ENCODE assay signal across 10 mouse cellular contexts in genomic region chrX:50560915-50561314, GRCm38 (mm10).
DNase-seq lines count a peak whose midpoint lies in the region; ATAC-seq and TF ChIP-seq lines count a peak whose summit lies in the region.
"Had no signal": no experiment of that assay in that cellular context is flagged by ENCODE, and none has a peak within 500 bp of the region (broad histone marks: within the 10 kb centered on the region; RNA-seq: fewer than 3 reads in every experiment).

No protein-coding gene starts in this region.

- no peak for DNase-seq in heart, postnatal 0 days (ENCODE audit: low spot score)
- DNase-seq in heart, embryonic 10.5 days (ENCODE audit: low spot score), result no peak
- peak; percentile 61 for DNase-seq in midbrain, embryonic 14.5 days
- no peak for DNase-seq in midbrain, embryonic 11.5 days (ENCODE audit: low spot score, missing footprints)
- DNase-seq in retina, postnatal 1 day, result peak; percentile 69
- no peak for DNase-seq in thymus, adult 18-20 months
- DNase-seq: liver, embryonic 13.5 days had no signal

- no peaks in the 10 kb centered on the region for H3K27me3 ChIP-seq in heart, postnatal 0 days (ENCODE audit: control insufficient read depth, insufficient read depth, low read length)
- H3K27me3 ChIP-seq in heart, embryonic 10.5 days (ENCODE audit: insufficient read depth, poor library complexity, severe bottlenecking), result no peaks in the 10 kb centered on the region
- H3K27me3 ChIP-seq in midbrain, embryonic 14.5 days (ENCODE audit: control insufficient read depth, insufficient read depth, low read length), result no peaks in the 10 kb centered on the region
- no peaks in the 10 kb centered on the region for H3K27me3 ChIP-seq in midbrain, embryonic 11.5 days (ENCODE audit: control insufficient read depth, insufficient read depth, low read length)
- H3K27me3 ChIP-seq in forebrain, embryonic 13.5 days, result no peaks in the 10 kb centered on the region
- H3K27me3 ChIP-seq: hindbrain, embryonic 15.5 days; liver, embryonic 13.5 days had no signal

- H3K4me1 ChIP-seq in heart, postnatal 0 days (ENCODE audit: control insufficient read depth, insufficient read depth), result no peaks in the 10 kb centered on the region
- no peaks in the 10 kb centered on the region for H3K4me1 ChIP-seq in heart, embryonic 10.5 days
- no peaks in the 10 kb centered on the region for H3K4me1 ChIP-seq in midbrain, embryonic 14.5 days (ENCODE audit: control insufficient read depth, insufficient read depth, low read length)
- no peaks in the 10 kb centered on the region for H3K4me1 ChIP-seq in midbrain, embryonic 11.5 days (ENCODE audit: control insufficient read depth, insufficient read depth, low read length)
- H3K4me1 ChIP-seq in forebrain, embryonic 13.5 days, result no peaks in the 10 kb centered on the region
- H3K4me1 ChIP-seq: hindbrain, embryonic 15.5 days; liver, embryonic 13.5 days had no signal

- no peaks in the 10 kb centered on the region for H3K9me3 ChIP-seq in heart, postnatal 0 days (replicated peaks; ENCODE audit: control insufficient read depth, low read length)
- H3K9me3 ChIP-seq in heart, embryonic 10.5 days, result no peaks in the 10 kb centered on the region
- no peaks in the 10 kb centered on the region for H3K9me3 ChIP-seq in midbrain, embryonic 14.5 days (ENCODE audit: control insufficient read depth, low read length)
- no peaks in the 10 kb centered on the region for H3K9me3 ChIP-seq in midbrain, embryonic 11.5 days (ENCODE audit: control insufficient read depth, low read length)
- no peaks in the 10 kb centered on the region for H3K9me3 ChIP-seq in forebrain, embryonic 13.5 days (replicated peaks)
- H3K9me3 ChIP-seq: hindbrain, embryonic 15.5 days; liver, embryonic 13.5 days had no signal

- peak; percentile 53 for TF ChIP-seq CTCF in heart, postnatal 0 days (IDR thresholded peaks at IDR 0.05; ENCODE audit: low read depth)

- 69% methylated on average over 2 of the region's 2 CpGs for WGBS in heart, postnatal 0 days
- WGBS in heart, embryonic 10.5 days, result 55% methylated on average over 2 of the region's 2 CpGs
- WGBS in midbrain, embryonic 14.5 days, result 64% methylated on average over 2 of the region's 2 CpGs
- WGBS in midbrain, embryonic 11.5 days, result 68% methylated on average over 2 of the region's 2 CpGs
- 72% methylated on average over 2 of the region's 2 CpGs for WGBS in forebrain, embryonic 13.5 days

- H3K4me2 ChIP-seq in heart, postnatal 0 days (ENCODE audit: low read depth, low read length), result no peak overlapping the region
- no peak overlapping the region for H3K4me2 ChIP-seq in midbrain, embryonic 14.5 days (ENCODE audit: low read length)
- no peak overlapping the region for H3K4me2 ChIP-seq in midbrain, embryonic 11.5 days
- H3K4me2 ChIP-seq in forebrain, embryonic 13.5 days, result no peak overlapping the region
- H3K4me2 ChIP-seq: hindbrain, embryonic 15.5 days; liver, embryonic 13.5 days had no signal

- H3K4me3 ChIP-seq in heart, postnatal 0 days (ENCODE audit: low read depth, low read length), result no peak overlapping the region
- no peak overlapping the region for H3K4me3 ChIP-seq in heart, embryonic 10.5 days
- no peak overlapping the region for H3K4me3 ChIP-seq in midbrain, embryonic 14.5 days (replicated peaks; ENCODE audit: low read depth, low read length)
- no peak overlapping the region for H3K4me3 ChIP-seq in midbrain, embryonic 11.5 days (ENCODE audit: low read depth, low read length)
- no peak overlapping the region for H3K4me3 ChIP-seq in forebrain, embryonic 13.5 days
- H3K4me3 ChIP-seq: hindbrain, embryonic 15.5 days; liver, embryonic 13.5 days had no signal

- H3K9ac ChIP-seq in heart, postnatal 0 days (replicated peaks; ENCODE audit: low read depth, low read length), result no peak overlapping the region
- H3K9ac ChIP-seq in midbrain, embryonic 14.5 days (replicated peaks; ENCODE audit: low read length), result no peak overlapping the region
- no peak overlapping the region for H3K9ac ChIP-seq in midbrain, embryonic 11.5 days (ENCODE audit: low read length)
- no peak overlapping the region for H3K9ac ChIP-seq in forebrain, embryonic 13.5 days
- H3K9ac ChIP-seq: hindbrain, embryonic 15.5 days; liver, embryonic 13.5 days had no signal

- ATAC-seq in heart, postnatal 0 days (ENCODE audit: insufficient read depth, low read depth), result no peak
- no peak for ATAC-seq in midbrain, embryonic 14.5 days (ENCODE audit: low FRiP score, low TSS enrichment)
- no peak for ATAC-seq in midbrain, embryonic 11.5 days (ENCODE audit: low FRiP score)
- ATAC-seq in common myeloid progenitor, adult 5-6 weeks (replicated peaks; ENCODE audit: low read depth, poor library complexity, severe bottlenecking), result peak; percentile 83
- ATAC-seq in forebrain, embryonic 13.5 days, result no peak

- no peak overlapping the region for H3K27ac ChIP-seq in heart, postnatal 0 days (ENCODE audit: low read depth)
- H3K27ac ChIP-seq in heart, embryonic 10.5 days, result no peak overlapping the region
- no peak overlapping the region for H3K27ac ChIP-seq in midbrain, embryonic 14.5 days (replicated peaks; ENCODE audit: low read depth, low read length)
- H3K27ac ChIP-seq in midbrain, embryonic 11.5 days (ENCODE audit: low read depth, low read length), result no peak overlapping the region
- no peak overlapping the region for H3K27ac ChIP-seq in forebrain, embryonic 13.5 days
- H3K27ac ChIP-seq: hindbrain, embryonic 15.5 days; liver, embryonic 13.5 days had no signal

- H3K36me3 ChIP-seq in heart, postnatal 0 days (replicated peaks; ENCODE audit: control insufficient read depth, insufficient read depth, low read length), result no peaks in the 10 kb centered on the region
- peaks cover 16% of the 10 kb centered on the region; the same call in 1 of the 2 replicates for H3K36me3 ChIP-seq in heart, embryonic 10.5 days
- H3K36me3 ChIP-seq in midbrain, embryonic 14.5 days (ENCODE audit: control insufficient read depth, insufficient read depth, low read length), result 0 out of 2 replicates have a peak, but pooled peaks cover 2% of the 10 kb centered on the region
- no peaks in the 10 kb centered on the region for H3K36me3 ChIP-seq in midbrain, embryonic 11.5 days (ENCODE audit: control insufficient read depth, insufficient read depth, low read length)
- peaks cover 9% of the 10 kb centered on the region for H3K36me3 ChIP-seq in forebrain, embryonic 13.5 days (ENCODE audit: poor library complexity, severe bottlenecking)
- H3K36me3 ChIP-seq: hindbrain, embryonic 15.5 days; liver, embryonic 13.5 days had no signal

- no peak for TF ChIP-seq EP300 in heart, postnatal 0 days (IDR thresholded peaks at IDR 0.05; ENCODE audit: low read depth)

Comparison
In these comparisons a context has a peak if more than half of its experiments do, and no peak if none do; other contexts are left out.
1. DNase-seq: peak in midbrain, embryonic 14.5 days (single experiment) and retina, postnatal 1 day (single experiment); none in heart, postnatal 0 days (single experiment), heart, embryonic 10.5 days (single experiment), midbrain, embryonic 11.5 days (single experiment) and thymus, adult 18-20 months (0 of 2).